In genomic region chr10:33080254-33080653, GRCm38 (mm10) we compare ENCODE assay signal across 18 mouse cellular contexts. TPM values are rescaled to one million over a fixed set of nuclear protein-coding genes. Genes with fewer than 3 reads are reported as not detected.
DNase-seq lines count a peak whose midpoint lies in the region; ATAC-seq and TF ChIP-seq lines count a peak whose summit lies in the region.
"Had no signal": no experiment of that assay in that cellular context is flagged by ENCODE, and none has a peak within 500 bp of the region (broad histone marks: within the 10 kb centered on the region; RNA-seq: fewer than 3 reads in every experiment).

Gene Trdn, plus strand, starts transcription at chr10:33080554.

- no peak within 1 kb of the TSS for H3K27ac ChIP-seq in heart, adult 2 months
- H3K27ac ChIP-seq in heart, embryonic 14.5 days (replicated peaks in 1 of 2; ENCODE audit: control insufficient read depth in 1 of 2, insufficient read depth in 1 of 2, low read depth in 2 of 2, low read length in 2 of 2): no peak within 1 kb of the TSS
- no peak within 1 kb of the TSS for H3K27ac ChIP-seq in limb, embryonic 15.5 days
- H3K27ac ChIP-seq: embryonic facial prominence, embryonic 15.5 days; hindbrain, embryonic 13.5 days; midbrain, embryonic 15.5 days; neural tube, embryonic 12.5 days had no signal

- TF ChIP-seq CTCF in heart, adult 2 months (IDR thresholded peaks at IDR 0.05): no peak

- intact Hi-C loops in heart, adult 2 months (cut with DNase I): no loop called here
- intact Hi-C loops in gastrocnemius, postnatal 14 days (cut with DNase I; ENCODE audit: low total_unique reads): no loop called here

- no peaks in the 10 kb centered on the region for H3K79me2 ChIP-seq in heart, adult 2 months (replicated peaks; ENCODE audit: control insufficient read depth, insufficient read depth, low read length)

- H3K27me3 ChIP-seq in heart, adult 2 months (ENCODE audit: control insufficient read depth, insufficient read depth, low read length): no peaks in the 10 kb centered on the region
- H3K27me3 ChIP-seq in heart, embryonic 14.5 days (ENCODE audit: control insufficient read depth, insufficient read depth, low read length): no peaks in the 10 kb centered on the region
- no peaks in the 10 kb centered on the region for H3K27me3 ChIP-seq in limb, embryonic 15.5 days
- H3K27me3 ChIP-seq: embryonic facial prominence, embryonic 15.5 days; forebrain, embryonic 12.5 days; hindbrain, embryonic 13.5 days; midbrain, embryonic 15.5 days; neural tube, embryonic 12.5 days had no signal

- no peak for TF ChIP-seq POLR2A in heart, adult 2 months (IDR thresholded peaks at IDR 0.05; ENCODE audit: insufficient read depth, low read depth, low read length)

- no peak within 1 kb of the TSS for H3K4me2 ChIP-seq in heart, embryonic 14.5 days (ENCODE audit: low read length)
- H3K4me2 ChIP-seq in limb, embryonic 15.5 days: no peak within 1 kb of the TSS
- H3K4me2 ChIP-seq: embryonic facial prominence, embryonic 15.5 days; forebrain, embryonic 12.5 days; hindbrain, embryonic 13.5 days; midbrain, embryonic 15.5 days; neural tube, embryonic 12.5 days had no signal

- H3K4me3 ChIP-seq in heart, adult 2 months: no peak within 1 kb of the TSS
- H3K4me3 ChIP-seq in heart, embryonic 14.5 days (ENCODE audit: control insufficient read depth in 1 of 2, insufficient read depth in 1 of 2, low read depth in 1 of 2, low read length in 2 of 2): no peak within 1 kb of the TSS
- no peak within 1 kb of the TSS for H3K4me3 ChIP-seq in limb, embryonic 15.5 days
- H3K4me3 ChIP-seq: embryonic facial prominence, embryonic 15.5 days; forebrain, embryonic 12.5 days; hindbrain, embryonic 13.5 days; midbrain, embryonic 15.5 days; neural tube, embryonic 12.5 days had no signal

- no peak for TF ChIP-seq EP300 in heart, adult 2 months (IDR thresholded peaks at IDR 0.05; ENCODE audit: insufficient read depth, low read depth, low read length)

- 88% methylated on average over 1 of the region's 1 CpGs for WGBS in heart, adult 2 months
- WGBS in heart, embryonic 14.5 days: 89% methylated on average over 1 of the region's 1 CpGs
- 77% methylated on average over 1 of the region's 1 CpGs for WGBS in limb, embryonic 15.5 days

- no peak within 1 kb of the TSS for H3K9ac ChIP-seq in heart, adult 2 months (ENCODE audit: low read depth, low read length)
- no peak within 1 kb of the TSS for H3K9ac ChIP-seq in heart, embryonic 14.5 days (ENCODE audit: low read length)
- H3K9ac ChIP-seq in limb, embryonic 15.5 days: no peak within 1 kb of the TSS
- H3K9ac ChIP-seq: embryonic facial prominence, embryonic 15.5 days; forebrain, embryonic 12.5 days; hindbrain, embryonic 13.5 days; midbrain, embryonic 15.5 days; neural tube, embryonic 12.5 days had no signal

- no peaks in the 10 kb centered on the region for H3K9me3 ChIP-seq in heart, embryonic 14.5 days (ENCODE audit: control insufficient read depth, low read length)
- H3K9me3 ChIP-seq in limb, embryonic 15.5 days: no peaks in the 10 kb centered on the region
- H3K9me3 ChIP-seq: embryonic facial prominence, embryonic 15.5 days; forebrain, embryonic 12.5 days; hindbrain, embryonic 13.5 days; midbrain, embryonic 15.5 days; neural tube, embryonic 12.5 days had no signal

- no peak for DNase-seq in heart, adult 2 months
- DNase-seq in heart, adult 11 months: no peak
- DNase-seq in gastrocnemius, postnatal 14 days: no peak
- DNase-seq in thymus, adult 18-20 months: no peak
- DNase-seq in cerebellum, postnatal 36 days: no peak
- DNase-seq: cerebellum, adult 11 months; kidney, adult 11 months; kidney, postnatal 14 days; lung, adult 2 months had no signal

- no peak for ATAC-seq in heart, embryonic 14.5 days (ENCODE audit: insufficient number of reproducible peaks, insufficient read depth, low FRiP score, low read depth)
- no peak for ATAC-seq in limb, embryonic 15.5 days (ENCODE audit: insufficient number of reproducible peaks, low FRiP score, low TSS enrichment, low read depth)
- ATAC-seq: midbrain, embryonic 15.5 days had no signal

- no peaks in the 10 kb centered on the region for H3K4me1 ChIP-seq in heart, adult 2 months (ENCODE audit: control insufficient read depth, insufficient read depth, low read length)
- H3K4me1 ChIP-seq in heart, embryonic 14.5 days (ENCODE audit: control insufficient read depth in 2 of 2, insufficient read depth in 2 of 2, low read length in 2 of 2): 0 out of 4 replicates have a peak, but pooled peaks cover 0 to 7% of the 10 kb centered on the region in 2 experiments
- H3K4me1 ChIP-seq in limb, embryonic 15.5 days: no peaks in the 10 kb centered on the region
- H3K4me1 ChIP-seq: embryonic facial prominence, embryonic 15.5 days; hindbrain, embryonic 13.5 days; midbrain, embryonic 15.5 days; neural tube, embryonic 12.5 days had no signal

- no peaks in the 10 kb centered on the region for H3K36me3 ChIP-seq in heart, adult 2 months (ENCODE audit: control insufficient read depth, insufficient read depth, low read length)
- H3K36me3 ChIP-seq in heart, embryonic 14.5 days (ENCODE audit: control insufficient read depth, insufficient read depth, low read length): no peaks in the 10 kb centered on the region
- no peaks in the 10 kb centered on the region for H3K36me3 ChIP-seq in limb, embryonic 15.5 days
- H3K36me3 ChIP-seq: embryonic facial prominence, embryonic 15.5 days; forebrain, embryonic 12.5 days; hindbrain, embryonic 13.5 days; midbrain, embryonic 15.5 days; neural tube, embryonic 12.5 days had no signal

RNA-seq across cellular contexts. Expression of gene Trdn, which starts in this region (rescaled TPM):
- 100 to 1,000 TPM; 277 to 331 TPM for total RNA-seq in heart, adult 2 months (2021)
- polyA plus RNA-seq in heart, adult 2 months (2012; rRNA removed): 107 and 194 TPM in 2 replicates
- 1,000 to 10,000 TPM; 1,532 to 1,541 TPM for total RNA-seq in gastrocnemius, postnatal 14 days (2021)
- polyA plus RNA-seq in heart, embryonic 14.5 days (2014; fragmentation: Nextera tagmentation; extraction: Ambion mirVana): 304 and 306 TPM in 2 replicates
- polyA plus RNA-seq in limb, embryonic 15.5 days (2015; fragmentation: Nextera tagmentation; extraction: Ambion mirVana): 15.0 and 34.2 TPM in 2 replicates
- total RNA-seq: layer of hippocampus, postnatal 10 days had no signal
- polyA plus RNA-seq: liver, adult 2 months had no signal

Comparison
In these comparisons a context has a peak if more than half of its experiments do, and no peak if none do; other contexts are left out.
1. RNA of gene Trdn (total RNA-seq): 1,532 to 1,541 TPM in gastrocnemius, postnatal 14 days; 277 to 331 TPM in heart, adult 2 months; every median in the first group is over 4 times any median in the second.